Mouse (Mus musculus) gastrocnemius, adult 18-20 months (tissue): ENCODE results near the gene Scrn1. TPM values are rescaled to one million over a fixed set of nuclear protein-coding genes. Genes with fewer than 3 reads are reported as not detected.

Source experiments
- DNase-seq: peaks from one replicate; pipeline ENCODE4 v3.0.0; 2021; ENCODE audit warnings: low spot score
- total RNA-seq, 2 experiments: library from RNA; stranded (reverse); gene quantifications; 2 replicates each; pipeline ENCODE4 v1.2.3; 2021

Gene Scrn1
- total RNA-seq, 2 experiments from 2014 or later, result 1.8 TPM

GRCm38 (mm10) chr6:54478646-54479324 lies 87.5 kb downstream of the Scrn1 start:
- peak; percentile 42 for DNase-seq

GRCm38 (mm10) chr6:54475926-54476667 lies 90.2 kb downstream of the Scrn1 start:
- peak; percentile 30 for DNase-seq

- DNase-seq, result no peak
These were observed 93.2 kb downstream of the Scrn1 start for GRCm38 (mm10) chr6:54472846-54473715.

- DNase-seq, result peak; percentile 35
These were observed 94.4 kb downstream of the Scrn1 start for GRCm38 (mm10) chr6:54471866-54472265.

GRCm38 (mm10) chr6:54467371-54467770 lies 98.9 kb downstream of the Scrn1 start:
- peak; percentile 30 for DNase-seq

- no peak for DNase-seq
These were observed 101.4 kb downstream of the Scrn1 start for GRCm38 (mm10) chr6:54464926-54465325.

- DNase-seq, result peak; percentile 24
These were observed 102.4 kb downstream of the Scrn1 start for GRCm38 (mm10) chr6:54463701-54464458.

GRCm38 (mm10) chr6:54462766-54463165 lies 103.5 kb downstream of the Scrn1 start:
- peak; percentile 29 for DNase-seq

GRCm38 (mm10) chr6:54460915-54461671 lies 105.2 kb downstream of the Scrn1 start:
- DNase-seq, result peak; percentile 69

GRCm38 (mm10) chr6:54460172-54460914 lies 105.9 kb downstream of the Scrn1 start:
- DNase-seq, result no peak

- DNase-seq, result no peak
These were observed 106.6 kb downstream of the Scrn1 start for GRCm38 (mm10) chr6:54459661-54460060.

Other genes with a start within 250 kb of the Scrn1 start
- 1 to 10 TPM in 1 of 2 experiments, under 1 TPM in 1; 0.59 to 1.0 TPM for gene Prr15, start 240.7 kb downstream of the Scrn1 start, total RNA-seq
- 10 to 100 TPM; 12.5 to 13.7 TPM for gene Wipf3, start 136.9 kb downstream of the Scrn1 start, total RNA-seq
- 1 to 10 TPM; 3.2 to 3.3 TPM for gene Plekha8, start 28.6 kb upstream of the Scrn1 start, total RNA-seq
- 1 to 10 TPM; 5.1 to 5.5 TPM for gene Fkbp14, start 30.8 kb upstream of the Scrn1 start, total RNA-seq
- gene Mturn, start 115.1 kb upstream of the Scrn1 start, total RNA-seq, result 1 to 10 TPM; 5.3 to 8.7 TPM